Mouse (Mus musculus) frontal cortex, postnatal 36 days (tissue): ENCODE measurements around the gene Llgl2.

Experiments used
- DNase-seq, 2 experiments: peaks; one replicate each; pipeline ENCODE4 v3.0.0; 2022; ENCODE audit warnings: low spot score in 2 of 2

Gene Llgl2

DNA sequence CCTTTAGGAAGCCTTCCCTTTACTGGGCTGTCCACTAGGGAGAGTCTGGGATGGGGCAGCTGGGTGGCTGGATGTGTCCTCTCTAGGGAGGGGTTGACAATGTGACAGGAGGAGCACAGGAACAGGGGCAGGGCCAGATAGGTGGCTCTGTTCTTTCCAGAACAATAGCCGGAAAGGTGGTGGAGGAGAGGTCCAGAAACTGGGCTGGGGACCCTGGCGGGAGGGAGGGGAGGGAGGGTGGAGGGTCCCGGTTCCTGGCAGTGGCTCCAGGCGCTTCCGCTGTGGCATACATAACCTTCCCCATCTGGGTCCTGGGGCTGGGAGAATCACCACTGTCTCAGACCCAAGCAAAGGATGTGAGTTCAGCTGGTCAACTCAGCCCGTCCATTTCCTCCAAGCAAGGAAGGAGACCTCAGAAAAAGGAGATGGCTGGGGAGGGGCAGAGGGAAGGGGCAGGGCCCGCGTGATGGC lies 14.5 kb upstream of the Llgl2 start:
- DNase-seq = no peak

DNA sequence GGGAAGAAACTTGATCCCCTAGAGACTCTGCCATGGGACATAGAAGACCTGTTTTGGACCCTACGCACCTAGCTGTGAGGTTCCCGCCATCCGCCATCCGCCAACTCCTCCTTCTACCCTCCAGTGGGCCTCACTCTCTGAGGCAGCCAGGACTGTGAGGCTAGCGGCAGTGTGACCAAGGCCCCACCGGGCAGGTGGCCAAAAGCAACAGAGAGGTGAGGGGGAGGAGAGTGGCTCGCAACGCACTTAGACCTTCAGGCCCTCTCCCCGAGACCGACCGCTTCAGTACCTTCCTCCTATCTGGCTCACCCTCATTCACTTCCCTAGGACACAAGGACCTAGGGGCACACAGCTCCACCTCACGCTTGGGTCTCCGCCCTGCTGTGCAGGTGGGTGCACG lies 13.5 kb upstream of the Llgl2 start:
- DNase-seq = no peak

DNA sequence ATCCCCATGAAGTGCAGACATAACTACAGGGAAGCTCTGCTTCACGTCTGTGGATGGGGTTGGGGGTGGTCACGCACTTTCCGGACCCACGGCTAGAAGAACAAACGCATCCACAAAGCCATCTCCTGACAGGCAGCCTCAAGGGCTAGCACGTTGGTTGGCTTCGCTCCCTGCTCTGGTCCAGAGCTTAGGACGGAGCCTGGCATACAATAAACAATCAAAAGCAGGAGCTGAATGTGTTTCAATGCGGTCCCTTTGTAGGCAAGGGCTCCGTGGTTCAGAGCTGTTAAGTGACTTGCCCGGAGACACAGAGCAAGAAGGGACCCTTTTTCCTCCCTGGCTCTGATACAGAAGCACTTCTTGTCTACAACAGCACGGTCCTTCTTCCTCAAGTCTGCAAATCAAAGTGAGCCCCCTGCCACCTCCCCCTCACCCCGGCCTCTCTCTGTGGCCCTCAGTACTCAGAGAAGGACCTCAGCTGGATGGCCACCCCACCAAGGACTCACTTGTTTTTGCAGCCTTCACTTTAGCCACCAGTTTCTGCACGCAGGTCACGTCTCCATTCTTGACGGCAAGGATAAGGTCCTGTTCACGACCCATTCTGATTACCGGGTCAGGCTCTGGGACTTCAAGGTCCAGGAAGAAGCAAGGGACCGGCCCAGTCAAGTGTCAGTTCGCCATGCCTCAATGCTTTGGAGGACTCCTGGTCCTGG lies 12.3 kb upstream of the Llgl2 start:
- no peak for DNase-seq

DNA sequence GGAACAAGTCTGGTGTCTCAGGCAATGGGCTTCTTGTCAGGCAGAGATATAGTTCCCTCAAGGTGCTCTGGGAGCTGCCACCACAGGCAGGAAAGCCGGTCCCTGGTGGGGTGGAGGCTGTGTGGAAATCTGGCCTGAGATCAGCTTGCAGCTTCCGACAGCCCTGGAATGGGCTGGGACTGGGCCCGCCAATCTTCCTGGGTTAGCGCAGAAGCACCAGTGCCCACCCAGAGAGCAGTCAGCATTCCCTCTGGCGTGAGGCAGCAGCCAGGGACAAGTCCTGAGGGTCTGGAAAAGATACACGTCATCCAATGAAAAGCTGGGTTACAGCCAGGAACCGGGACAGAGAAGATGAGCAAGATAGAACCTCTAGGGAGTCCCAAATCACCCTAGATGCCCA lies 11.8 kb upstream of the Llgl2 start:
- DNase-seq = no peak

DNA sequence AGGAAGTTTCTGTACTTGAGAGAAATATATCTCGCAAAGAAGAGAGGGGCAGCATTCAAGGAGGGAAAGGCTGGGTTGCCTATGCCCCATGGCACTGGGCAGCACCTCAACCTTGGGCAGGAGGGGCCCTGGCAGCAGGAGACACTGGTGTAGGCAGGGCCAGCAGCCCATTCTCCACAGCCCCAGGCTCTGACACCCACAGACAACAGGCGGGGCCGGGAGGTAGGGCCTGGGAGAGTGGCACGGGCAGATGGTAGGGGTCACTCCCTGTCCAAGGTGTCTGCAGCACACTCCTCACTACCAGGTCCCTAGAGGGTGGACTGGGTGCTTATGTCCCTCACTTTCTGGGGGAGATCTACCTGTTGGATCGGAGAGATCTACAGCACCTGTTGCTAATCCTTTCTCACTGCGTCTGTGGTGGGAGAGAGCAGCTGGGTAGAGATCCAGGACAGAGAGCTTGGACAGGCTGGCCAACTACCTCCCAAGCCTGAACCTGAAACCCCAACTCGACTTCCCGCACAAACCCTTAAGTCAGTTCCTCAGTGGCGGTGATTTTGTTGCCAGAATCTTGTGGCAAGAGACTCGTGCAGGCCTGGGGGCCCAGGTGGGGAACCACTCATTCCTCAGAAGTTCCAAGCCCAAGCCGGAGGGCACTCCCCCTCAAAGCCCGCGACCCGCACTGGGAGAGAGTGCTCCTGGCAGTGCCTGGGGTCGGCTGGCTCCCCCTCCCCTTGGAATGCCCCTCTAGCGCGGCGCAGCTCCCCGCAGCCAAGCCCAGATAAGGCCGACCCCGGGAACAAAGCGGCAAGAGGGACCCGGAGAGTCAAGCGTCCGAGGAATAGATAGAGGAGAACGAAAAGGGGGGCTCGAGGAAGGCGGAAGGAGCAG lies 11.1 kb upstream of the Llgl2 start:
- no peak for DNase-seq

DNA sequence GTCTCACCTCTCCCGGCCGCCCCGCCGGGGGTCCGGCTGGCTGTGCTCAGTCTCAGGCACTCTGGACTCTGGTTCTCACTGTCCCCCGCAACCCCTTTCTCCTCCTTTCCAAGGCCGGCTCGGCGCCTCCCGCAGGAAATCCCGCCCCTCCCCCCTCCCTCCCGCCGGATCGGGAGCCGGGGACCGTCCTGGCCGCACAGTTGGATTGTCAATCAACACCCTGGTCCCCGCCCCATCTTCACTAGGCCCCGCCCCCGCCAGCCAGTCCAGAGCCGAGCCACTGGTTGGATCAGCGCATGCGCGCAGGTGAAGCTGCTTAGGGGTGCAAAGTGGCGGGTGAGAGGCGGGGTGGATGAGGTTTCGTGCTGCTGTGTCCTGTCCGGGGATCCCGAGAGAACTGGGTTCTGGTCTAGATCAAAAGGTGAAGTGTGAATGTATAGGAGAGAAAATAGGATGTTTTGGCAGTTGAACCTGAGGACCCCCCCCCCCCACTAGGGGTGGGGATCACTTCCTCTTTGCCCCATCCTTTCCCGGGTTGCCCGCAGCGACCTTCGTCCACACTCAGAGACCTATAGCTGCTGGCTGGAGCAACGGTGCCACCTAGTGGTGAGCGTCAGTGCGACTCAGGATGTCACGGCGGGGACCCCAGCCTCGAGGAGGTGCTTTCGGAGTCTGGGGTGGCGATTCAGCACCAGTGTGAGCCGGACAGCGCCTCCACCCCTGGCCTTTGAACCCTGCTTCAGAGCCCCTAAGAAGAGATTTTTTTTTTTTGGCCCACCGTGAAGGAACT lies 10.1 kb upstream of the Llgl2 start, which contains the start of gene Caskin2:
Gene Caskin2 (minus strand): TSS at position 133 of the 790 bp plus-strand sequence.
- DNase-seq = peak; percentile 87 to 88

DNA sequence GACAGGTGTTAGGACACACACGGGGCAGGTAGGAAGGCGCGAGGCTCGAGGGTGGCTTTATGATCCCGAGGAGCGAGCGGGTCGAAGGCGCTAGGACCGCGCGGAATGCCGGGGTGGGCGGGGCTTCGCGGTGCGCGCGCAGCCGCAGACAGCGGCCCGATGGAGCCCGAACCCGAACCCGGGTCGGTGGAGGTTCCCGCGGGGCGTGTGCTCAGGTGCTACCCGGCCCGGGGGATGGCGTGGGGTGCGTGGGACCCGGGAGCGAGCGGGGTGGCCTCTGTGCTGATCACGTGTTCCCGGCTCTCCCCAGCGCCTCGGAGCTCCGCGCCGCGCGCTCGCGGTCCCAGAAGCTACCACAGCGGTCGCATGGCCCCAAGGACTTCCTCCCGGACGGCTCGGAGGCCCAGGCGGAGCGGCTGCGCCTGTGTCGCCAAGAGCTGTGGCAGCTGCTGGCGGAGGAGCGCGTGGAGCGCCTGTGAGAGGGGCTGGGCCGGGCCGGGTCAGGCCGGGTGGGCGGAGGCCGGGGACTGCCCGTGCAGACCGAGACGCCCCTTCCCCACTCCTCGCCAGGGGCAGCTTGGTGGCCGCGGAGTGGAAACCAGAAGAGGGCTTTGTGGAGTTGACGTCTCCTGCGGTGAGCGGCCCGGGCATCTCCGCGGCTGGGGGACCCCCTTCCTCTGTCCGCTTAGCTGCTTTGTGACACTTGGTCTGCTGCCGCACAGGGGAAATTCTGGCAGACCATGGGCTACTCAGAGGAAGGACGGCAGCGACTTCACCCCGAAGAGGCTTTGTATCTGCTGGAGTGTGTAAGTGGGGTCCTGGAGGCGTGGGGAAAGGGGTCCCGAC lies 9.0 kb upstream of the Llgl2 start, which contains the start of gene Tsen54:
Gene Tsen54 (plus strand): TSS at position 120 of the 846 bp plus-strand sequence.
- peak; percentile 84 to 88 for DNase-seq

DNA sequence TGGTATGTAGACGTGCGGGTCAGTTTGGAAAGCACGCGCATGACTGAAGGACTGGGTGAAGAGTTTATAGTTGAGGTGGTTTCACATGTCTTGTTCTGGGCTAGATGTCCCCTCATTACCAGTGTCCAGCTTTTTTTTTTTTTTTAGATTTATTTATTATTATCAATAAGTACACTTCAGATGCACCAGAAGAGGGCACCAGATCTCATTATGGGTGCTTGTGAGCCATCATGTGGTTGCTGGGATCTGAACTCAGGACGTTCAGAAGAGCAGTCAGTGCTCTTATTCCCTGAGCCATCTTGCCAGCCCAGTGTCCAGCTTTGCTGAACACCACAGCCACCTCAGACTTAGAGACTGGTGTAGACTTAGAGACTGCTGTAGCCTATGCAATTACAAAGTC lies 6.5 kb upstream of the Llgl2 start:
- no peak for DNase-seq

DNA sequence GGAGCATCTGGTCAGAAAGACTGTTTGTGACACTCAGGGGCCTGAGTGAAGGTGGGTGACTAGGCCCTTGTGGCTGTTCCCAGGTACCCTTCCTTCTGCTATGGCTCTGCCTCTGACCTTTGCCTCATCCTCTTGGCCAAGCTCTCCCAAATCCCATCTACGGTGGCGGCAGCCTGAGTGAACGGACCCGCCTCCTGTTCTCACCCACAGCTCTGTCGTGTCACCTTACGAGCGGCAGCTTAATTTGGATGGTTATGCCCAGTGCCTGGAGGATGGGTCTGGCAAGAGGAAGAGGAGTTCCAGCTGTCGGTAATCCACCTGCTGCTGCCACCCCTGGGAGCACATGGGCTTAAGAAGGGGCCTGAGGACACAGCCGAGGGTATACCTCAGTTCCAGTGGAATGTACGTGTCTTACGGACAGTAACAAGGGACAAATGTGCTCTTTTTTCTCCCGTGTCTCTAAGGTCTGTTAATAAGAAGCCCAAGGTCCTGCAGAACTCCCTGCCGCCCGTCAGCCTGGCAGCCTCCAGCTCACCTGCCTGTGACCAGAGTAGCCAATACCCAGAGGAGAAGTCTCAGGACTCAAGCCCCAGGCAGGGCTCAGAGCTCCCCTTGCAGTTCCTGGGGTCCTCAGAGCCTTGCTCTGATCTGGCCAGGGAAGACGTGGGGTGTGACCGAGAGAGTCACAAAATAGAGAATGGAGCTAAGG lies 3.8 kb upstream of the Llgl2 start:
- DNase-seq = no peak

DNA sequence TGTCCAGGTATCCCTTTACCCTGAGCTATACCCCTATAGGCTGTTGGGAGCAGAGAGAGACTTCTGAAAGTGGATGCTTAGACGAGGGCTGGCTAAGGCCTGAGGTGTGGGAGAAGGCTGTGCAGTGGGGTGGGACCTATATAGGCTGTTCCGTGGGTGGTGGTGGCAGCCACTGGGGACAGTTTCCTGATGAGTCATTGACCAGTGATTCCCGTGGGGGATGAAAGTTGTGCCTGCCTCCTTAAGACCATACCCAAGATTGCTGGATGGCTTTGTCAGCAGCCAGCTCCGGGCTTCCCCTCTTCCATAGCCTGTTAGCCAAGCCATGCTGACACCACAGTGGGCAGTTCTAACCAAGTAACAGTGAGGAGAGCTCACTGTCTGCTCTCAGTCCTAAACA lies 2.8 kb upstream of the Llgl2 start:
- no peak for DNase-seq

DNA sequence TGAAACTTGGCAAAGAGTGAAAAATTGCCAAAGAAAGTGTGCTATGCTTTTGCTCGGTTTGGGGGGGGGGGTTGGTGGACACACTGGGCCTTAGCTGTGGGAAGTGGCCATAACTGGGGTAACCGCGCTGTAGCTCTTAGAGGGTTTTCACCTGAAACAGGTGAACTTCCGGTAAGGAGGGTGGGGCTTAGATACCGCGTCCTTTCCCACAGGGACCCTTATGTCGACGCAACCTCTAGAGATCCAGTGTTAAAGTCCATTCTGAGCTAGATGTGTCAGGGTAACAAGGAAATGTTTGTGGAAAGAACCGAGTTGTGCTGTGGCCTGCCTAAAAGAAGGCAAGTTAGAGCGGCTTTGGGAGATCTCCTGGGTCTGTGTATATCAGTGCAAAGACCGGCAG lies 964 bp downstream of the Llgl2 start:
- DNase-seq = no peak

DNA sequence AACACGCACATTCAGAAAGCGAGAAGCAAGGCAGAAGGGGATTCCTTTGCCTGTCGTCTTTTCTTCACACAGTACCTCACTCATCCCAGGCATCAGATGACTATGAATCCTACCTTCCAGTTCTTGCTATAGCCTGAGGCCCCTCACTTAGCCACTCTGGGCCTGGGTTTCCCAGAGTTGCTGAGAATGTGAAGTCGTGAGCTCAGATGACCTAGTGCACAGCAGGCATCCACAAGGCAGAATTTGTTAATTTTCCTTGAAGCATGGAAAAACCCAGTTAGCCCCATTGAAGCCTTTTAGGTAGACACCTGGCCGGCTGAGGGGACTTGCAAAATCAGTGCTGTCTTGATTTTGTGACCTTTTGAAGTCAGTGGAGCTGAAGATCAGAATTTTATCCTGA lies 2.6 kb downstream of the Llgl2 start:
- no peak for DNase-seq

DNA sequence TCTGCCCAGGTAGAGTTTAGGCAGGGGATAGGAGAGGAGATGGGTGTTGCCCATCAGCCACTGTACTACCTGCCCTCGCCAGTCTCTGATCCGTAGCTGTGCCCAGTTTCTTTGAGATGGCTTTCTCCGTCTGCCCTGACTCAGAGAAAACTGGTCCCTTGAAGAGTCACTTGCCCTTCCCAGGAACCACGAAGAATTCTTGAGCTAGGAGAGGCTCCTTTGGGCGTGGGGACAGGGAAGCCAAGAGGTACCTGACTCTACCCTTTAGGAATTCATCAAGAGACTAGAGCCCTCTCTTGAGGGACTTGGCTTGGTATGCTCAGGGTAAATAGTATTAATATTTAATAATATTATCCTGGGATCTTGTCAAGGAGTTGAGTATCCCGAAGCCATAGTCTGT lies 3.8 kb downstream of the Llgl2 start:
- DNase-seq = no peak

DNA sequence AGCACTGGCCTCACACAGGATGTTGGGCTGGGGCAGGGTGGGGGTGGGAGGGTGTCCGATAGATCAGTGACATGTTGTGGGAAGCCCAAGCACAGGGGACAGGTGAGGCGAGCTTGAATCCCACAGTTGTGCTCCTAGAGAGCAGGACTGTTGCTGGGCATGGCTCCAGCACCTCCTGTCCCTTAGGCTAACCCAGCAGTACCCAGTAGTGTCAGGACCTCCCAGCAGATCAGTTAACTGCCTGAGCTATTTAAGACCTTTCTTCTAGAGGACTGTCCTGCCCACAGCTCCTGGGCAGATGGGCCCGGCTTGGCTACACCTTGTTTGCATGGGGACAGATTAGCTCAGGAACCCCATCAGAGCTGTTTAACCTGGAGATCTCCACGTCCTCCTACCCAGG lies 5.2 kb downstream of the Llgl2 start:
- DNase-seq = no peak

DNA sequence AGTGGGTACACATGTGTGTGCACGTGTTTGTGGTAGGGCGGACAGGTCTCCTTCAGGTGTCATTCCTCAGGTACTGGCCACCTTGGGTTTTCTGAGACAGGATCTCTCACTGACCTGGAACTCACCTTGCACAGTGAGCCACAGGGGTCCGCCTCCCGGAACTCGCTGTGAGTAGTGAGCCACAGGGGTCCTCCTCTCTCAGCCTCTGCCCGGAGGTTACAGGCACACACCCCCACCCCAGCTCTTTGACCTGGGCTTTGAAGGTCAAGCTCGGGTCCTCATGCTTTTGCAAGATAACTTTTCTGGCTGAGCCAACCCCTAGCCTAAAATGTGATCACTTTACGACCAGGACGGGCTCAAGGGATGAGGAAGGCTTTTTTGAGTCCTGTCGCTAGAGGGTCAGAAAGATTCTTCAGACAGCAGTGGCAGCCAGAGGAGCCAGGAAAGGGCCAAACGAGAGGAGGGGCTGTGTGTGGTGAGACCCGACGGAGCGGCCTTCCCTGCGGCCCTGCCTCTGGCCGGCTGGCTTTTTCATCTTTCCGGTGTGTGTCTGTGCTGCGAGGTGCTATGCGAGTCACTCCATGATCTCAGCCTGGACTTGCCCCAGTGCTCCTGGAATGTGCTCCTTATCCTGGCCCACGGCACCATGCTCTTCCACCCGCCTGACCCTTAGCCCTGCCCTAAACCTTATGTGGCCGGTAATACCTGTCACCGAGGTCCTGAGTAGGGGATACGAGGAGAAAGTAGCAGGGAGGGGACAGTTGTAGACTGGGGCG lies 6.9 kb downstream of the Llgl2 start:
- DNase-seq = no peak

DNA sequence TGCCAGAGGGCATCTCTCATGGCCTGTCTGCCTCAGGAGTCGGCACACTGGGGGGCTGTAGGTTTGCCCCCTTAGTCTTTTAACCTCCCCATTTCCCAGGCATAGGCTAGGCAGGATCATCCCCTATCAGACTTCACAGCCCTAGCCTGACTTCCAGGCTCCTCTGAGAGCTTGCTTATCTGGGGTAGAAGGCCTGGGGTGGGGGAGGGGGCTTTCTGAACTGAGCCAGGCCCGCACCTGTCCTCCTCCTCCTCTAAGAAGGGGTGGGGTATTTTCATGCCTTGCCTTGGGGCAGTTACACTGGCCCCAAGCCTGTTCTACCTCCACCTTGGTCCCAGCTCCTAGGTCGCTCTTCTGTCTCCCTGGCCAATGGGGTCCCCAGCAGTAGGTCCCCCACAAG lies 7.7 kb downstream of the Llgl2 start:
- DNase-seq = no peak

DNA sequence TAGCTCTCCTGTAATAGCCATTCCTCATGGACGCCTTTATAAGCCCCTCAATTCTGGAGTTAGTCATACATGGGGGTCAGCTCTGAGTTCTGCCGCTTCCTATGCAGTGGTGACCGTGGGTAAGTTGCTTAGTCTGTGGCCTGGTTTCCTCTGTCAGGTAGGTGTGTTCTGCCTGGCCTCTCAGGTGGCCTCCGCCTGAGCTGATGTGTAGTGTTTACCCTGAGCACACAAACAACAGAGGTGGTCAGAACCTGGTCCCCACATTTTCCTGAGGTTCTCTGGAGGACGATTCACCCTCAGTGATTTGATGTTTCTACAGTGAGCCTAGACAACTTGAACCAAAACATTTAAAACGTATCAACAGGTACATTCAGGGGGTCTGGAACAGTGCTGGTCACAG lies 8.2 kb downstream of the Llgl2 start:
- DNase-seq = no peak

DNA sequence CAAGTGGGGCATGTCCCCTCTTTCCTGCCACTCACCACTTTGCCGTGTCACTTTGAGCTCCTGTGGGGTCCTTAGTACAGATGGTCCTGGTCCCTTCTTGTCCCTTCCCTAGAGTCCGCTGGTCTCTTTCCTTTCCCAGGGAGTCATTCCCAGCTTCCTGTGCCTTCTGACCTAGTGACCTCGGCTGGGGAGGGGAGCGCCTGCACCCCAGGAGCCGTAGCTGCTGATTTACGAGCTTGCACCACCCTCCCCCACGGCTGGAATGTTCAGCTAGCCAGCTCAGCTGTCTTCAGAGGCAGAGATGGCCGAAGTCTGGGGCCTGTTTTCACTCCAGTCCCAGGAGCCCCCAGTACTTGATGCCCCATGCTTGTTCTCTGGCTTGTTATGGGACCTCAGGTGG lies 8.7 kb downstream of the Llgl2 start:
- DNase-seq = no peak

DNA sequence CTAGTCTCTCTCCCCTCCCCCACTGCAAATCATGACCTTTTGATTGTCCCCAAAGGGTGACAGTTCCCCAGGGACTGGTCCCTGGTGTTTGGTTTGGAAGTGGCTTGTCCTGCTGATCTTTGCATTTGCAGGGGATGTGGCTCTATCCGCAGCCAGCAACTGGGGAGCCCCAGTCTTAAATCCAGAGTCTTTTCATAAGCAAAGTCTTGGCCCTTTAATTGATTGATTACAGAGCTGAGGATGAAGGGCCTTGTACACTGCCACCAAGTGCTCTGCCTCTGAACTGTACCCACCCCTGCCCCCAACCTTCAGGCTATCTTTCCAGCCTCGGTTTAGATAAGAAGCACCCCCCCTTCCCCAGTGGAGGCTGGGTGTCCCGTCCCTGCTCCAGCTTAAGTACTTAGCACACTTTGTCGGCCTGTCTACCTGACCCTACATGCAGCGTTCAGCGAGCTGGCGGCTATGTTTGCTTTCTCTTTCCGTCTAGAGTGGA lies 9.2 kb downstream of the Llgl2 start:
- DNase-seq = no peak

DNA sequence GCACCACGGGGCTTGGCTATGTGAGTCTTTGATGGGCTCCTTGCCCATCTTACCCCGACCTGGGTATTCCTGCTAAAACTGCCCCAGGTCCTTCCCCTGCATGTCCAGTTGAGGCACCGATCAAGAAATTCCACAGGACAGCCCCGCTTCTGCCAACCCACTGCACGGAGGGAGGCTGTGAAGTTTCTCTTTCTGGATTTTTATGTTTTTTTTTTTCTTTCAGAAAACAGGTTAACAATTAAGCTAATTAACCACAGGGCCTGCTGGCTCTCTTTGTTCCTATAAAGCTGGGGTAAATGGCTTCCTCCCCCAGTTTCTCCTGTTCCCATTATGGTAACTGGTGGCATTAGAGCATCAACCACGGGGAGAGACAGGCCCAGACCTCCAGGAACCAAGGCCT lies 10.2 kb downstream of the Llgl2 start:
- no peak for DNase-seq
